Mouse (Mus musculus): ENCODE data around the gene Jakmip3. TPM values are rescaled to one million over a fixed set of nuclear protein-coding genes. Genes with fewer than 3 reads are reported as not detected.

The Jakmip3 gene
- polyA plus RNA-seq, 1 experiment from 2014 or later, result 0.66 TPM

GRCm38 (mm10) chr7:139009786-139010502 lies 69.4 kb downstream of the Jakmip3 start:
- no peak overlapping the region for H3K4me3 ChIP-seq (replicated peaks)
- no peak overlapping the region for H3K4me2 ChIP-seq
- no peak overlapping the region for H3K9ac ChIP-seq (replicated peaks)
- H3K4me1 ChIP-seq (replicated peaks), result peaks cover 40% of the 10 kb centered on the region
- H3K9me3 ChIP-seq, result no peaks in the 10 kb centered on the region
- 69% methylated on average over 7 of the region's 7 CpGs for WGBS
- H3K36me3 ChIP-seq, result no peaks in the 10 kb centered on the region
- no peak overlapping the region for H3K27ac ChIP-seq
- ATAC-seq (ENCODE audit: insufficient number of reproducible peaks, insufficient read depth, low FRiP score, low TSS enrichment, low read depth), result no peak
- peaks cover 56% of the 10 kb centered on the region for H3K27me3 ChIP-seq

- WGBS, result 42% methylated on average over 3 of the region's 3 CpGs
- peaks cover 49% of the 10 kb centered on the region for H3K4me1 ChIP-seq (replicated peaks)
- no peak overlapping the region for H3K4me3 ChIP-seq (replicated peaks)
- H3K4me2 ChIP-seq, result no peak overlapping the region
- H3K36me3 ChIP-seq, result no peaks in the 10 kb centered on the region
- no peaks in the 10 kb centered on the region for H3K9me3 ChIP-seq
- peaks cover 63% of the 10 kb centered on the region for H3K27me3 ChIP-seq
- H3K27ac ChIP-seq, result no peak overlapping the region
- no peak overlapping the region for H3K9ac ChIP-seq (replicated peaks)
- ATAC-seq (ENCODE audit: insufficient number of reproducible peaks, insufficient read depth, low FRiP score, low TSS enrichment, low read depth), result no peak
Measured at GRCm38 (mm10) chr7:139011027-139011426, 70.5 kb downstream of the Jakmip3 start.

- Histone ChIP-seq H3K9ac (replicated peaks) (no peak overlapping the region), H3K4me2 (no peak overlapping the region), H3K27me3 (peaks cover 61% of the 10 kb centered on the region), H3K9me3 (no peaks in the 10 kb centered on the region), H3K36me3 (no peaks in the 10 kb centered on the region), H3K27ac (no peak overlapping the region), H3K4me3 (replicated peaks) (no peak overlapping the region), H3K4me1 (replicated peaks) (peaks cover 55% of the 10 kb centered on the region)
- no peak for ATAC-seq (ENCODE audit: insufficient number of reproducible peaks, insufficient read depth, low FRiP score, low TSS enrichment, low read depth)
- 89% methylated on average over 2 of the region's 2 CpGs for WGBS
Measured at GRCm38 (mm10) chr7:139011586-139011985, 71.1 kb downstream of the Jakmip3 start.

DNA sequence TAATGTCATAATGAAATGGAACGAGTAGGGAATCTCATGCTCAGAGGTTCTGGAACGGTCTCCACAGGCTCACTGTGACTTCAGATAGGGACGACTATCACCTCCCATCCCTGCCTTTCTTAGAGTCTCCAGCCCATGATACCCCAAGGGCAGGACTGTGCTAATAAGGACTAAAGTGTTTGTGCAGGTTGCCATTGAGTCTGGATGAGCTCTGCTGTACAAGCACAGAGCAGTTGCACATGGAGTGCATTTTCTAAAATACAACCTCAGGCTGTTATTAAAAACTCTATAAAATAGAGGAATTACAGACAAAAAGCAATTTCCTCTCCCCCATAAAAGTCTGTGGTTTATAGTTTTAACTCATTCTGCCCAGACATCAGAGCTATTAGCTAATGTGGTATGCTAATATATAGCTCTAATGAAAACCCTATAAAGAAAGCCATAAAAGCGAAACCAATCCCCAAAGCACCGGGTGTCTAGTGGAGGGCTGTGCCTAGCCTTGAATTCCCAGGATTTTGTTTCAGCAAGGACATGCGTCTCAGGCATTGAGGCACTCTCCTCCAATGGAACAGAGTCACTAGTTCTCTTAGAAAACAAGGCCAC lies 72.3 kb downstream of the Jakmip3 start:
- Histone ChIP-seq H3K9me3 (no peaks in the 10 kb centered on the region), H3K4me3 (replicated peaks) (no peak overlapping the region), H3K4me1 (replicated peaks) (peaks cover 67% of the 10 kb centered on the region), H3K27me3 (peaks cover 59% of the 10 kb centered on the region), H3K4me2 (no peak overlapping the region), H3K27ac (peak overlapping the region; percentile 76), H3K36me3 (no peaks in the 10 kb centered on the region), H3K9ac (replicated peaks) (no peak overlapping the region)
- WGBS, result 16% methylated on average over 6 of the region's 6 CpGs
- ATAC-seq (ENCODE audit: insufficient number of reproducible peaks, insufficient read depth, low FRiP score, low TSS enrichment, low read depth), result peak; percentile 81

DNA sequence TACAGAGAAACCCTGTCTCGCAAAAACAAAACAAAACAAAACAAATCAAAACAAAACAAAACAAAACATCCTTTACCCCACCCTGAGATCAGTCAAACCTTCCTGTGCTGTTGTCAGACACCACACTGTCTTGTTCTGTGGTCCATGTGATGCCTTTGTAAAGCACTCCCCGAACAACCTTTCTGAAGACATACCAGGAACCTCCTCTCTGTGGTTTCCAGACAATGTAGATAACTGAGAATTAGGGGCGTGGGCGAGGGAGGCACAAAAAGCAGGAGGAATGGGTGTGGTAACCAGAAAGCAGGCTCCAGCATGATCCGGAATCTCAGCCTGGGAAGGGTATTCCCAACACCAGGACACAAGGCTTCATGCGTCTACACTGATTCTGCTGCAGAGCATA lies 74.6 kb downstream of the Jakmip3 start:
- H3K27ac ChIP-seq, result no peak overlapping the region
- WGBS, result 88% methylated on average over 6 of the region's 6 CpGs
- H3K9me3 ChIP-seq, result no peaks in the 10 kb centered on the region
- H3K4me1 ChIP-seq (replicated peaks), result peaks cover 62% of the 10 kb centered on the region
- H3K9ac ChIP-seq (replicated peaks), result no peak overlapping the region
- peaks cover 57% of the 10 kb centered on the region for H3K27me3 ChIP-seq
- ATAC-seq (ENCODE audit: insufficient number of reproducible peaks, insufficient read depth, low FRiP score, low TSS enrichment, low read depth), result no peak
- H3K36me3 ChIP-seq, result no peaks in the 10 kb centered on the region
- H3K4me2 ChIP-seq, result no peak overlapping the region
- H3K4me3 ChIP-seq (replicated peaks), result no peak overlapping the region

DNA sequence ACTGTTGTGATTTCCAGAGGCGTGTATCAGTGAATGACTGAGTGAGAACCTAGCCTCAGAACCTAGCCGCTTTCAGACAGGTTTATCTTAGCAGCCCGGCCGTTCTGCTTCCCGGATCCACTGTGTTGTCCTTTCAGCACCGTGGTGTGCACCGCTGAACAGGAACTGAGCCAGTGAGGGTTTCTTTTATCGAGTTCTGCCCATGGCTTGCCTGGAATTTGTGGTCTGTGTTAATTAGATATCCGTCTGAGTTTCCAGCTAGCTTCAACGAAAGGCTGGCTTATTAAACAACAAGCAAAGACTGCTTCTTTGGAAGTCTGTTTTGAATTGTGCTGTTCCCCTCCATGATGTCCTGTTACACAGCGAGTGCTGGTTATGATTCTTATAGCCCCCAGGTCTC lies 75.8 kb downstream of the Jakmip3 start:
- no peak overlapping the region for H3K4me2 ChIP-seq
- 42% methylated on average over 11 of the region's 11 CpGs for whole genome bisulfite sequencing

GRCm38 (mm10) chr7:139017249-139017903 lies 76.8 kb downstream of the Jakmip3 start:
- H3K4me2 ChIP-seq, result no peak overlapping the region
- H3K36me3 ChIP-seq, result no peaks in the 10 kb centered on the region
- H3K27ac ChIP-seq, result no peak overlapping the region
- peaks cover 60% of the 10 kb centered on the region for H3K4me1 ChIP-seq (replicated peaks)
- H3K27me3 ChIP-seq, result peaks cover 52% of the 10 kb centered on the region
- H3K4me3 ChIP-seq (replicated peaks), result no peak overlapping the region
- H3K9ac ChIP-seq (replicated peaks), result no peak overlapping the region
- H3K9me3 ChIP-seq, result no peaks in the 10 kb centered on the region
- no peak for ATAC-seq (ENCODE audit: insufficient number of reproducible peaks, insufficient read depth, low FRiP score, low TSS enrichment, low read depth)
- WGBS, result 83% methylated on average over 15 of the region's 15 CpGs

More for the DNA sequence above, 75.8 kb downstream of the Jakmip3 start:
- no peak overlapping the region for H3K9ac ChIP-seq (replicated peaks)
- no peak for ATAC-seq (ENCODE audit: insufficient number of reproducible peaks, insufficient read depth, low FRiP score, low TSS enrichment, low read depth)
- H3K27me3 ChIP-seq, result peaks cover 59% of the 10 kb centered on the region
- no peak overlapping the region for H3K4me3 ChIP-seq (replicated peaks)
- H3K9me3 ChIP-seq, result no peaks in the 10 kb centered on the region
- peaks cover 67% of the 10 kb centered on the region for H3K4me1 ChIP-seq (replicated peaks)
- H3K36me3 ChIP-seq, result no peaks in the 10 kb centered on the region
- peak overlapping the region; percentile 64 for H3K27ac ChIP-seq

DNA sequence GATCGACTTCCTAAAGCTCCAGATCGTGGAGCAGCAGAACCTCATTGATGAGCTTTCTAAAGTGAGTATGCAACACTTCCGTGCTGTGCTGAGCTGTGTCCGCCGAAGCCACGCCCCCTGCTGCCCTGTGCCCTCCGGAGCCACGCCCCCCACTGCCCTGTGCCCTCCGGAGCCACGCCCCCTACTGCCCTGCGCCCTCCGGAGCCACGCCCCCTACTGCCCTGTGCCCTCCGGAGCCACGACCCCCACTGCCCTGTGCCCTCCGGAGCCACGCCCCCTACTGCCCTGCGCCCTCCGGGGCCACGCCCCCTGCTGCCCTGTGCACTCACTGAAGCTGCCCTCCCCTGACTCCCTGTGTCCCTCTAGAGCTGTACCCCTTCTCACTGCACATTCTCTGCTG lies 80.4 kb downstream of the Jakmip3 start:
- Histone ChIP-seq H3K36me3 (no peaks in the 10 kb centered on the region), H3K4me2 (peak overlapping the region; percentile 39), H3K27me3 (peaks cover 58% of the 10 kb centered on the region), H3K27ac (no peak overlapping the region), H3K9ac (replicated peaks) (no peak overlapping the region), H3K4me3 (replicated peaks) (no peak overlapping the region), H3K4me1 (replicated peaks) (peaks cover 30% of the 10 kb centered on the region), H3K9me3 (no peaks in the 10 kb centered on the region)
- 7% methylated on average over 20 of the region's 20 CpGs for WGBS
- ATAC-seq (ENCODE audit: insufficient number of reproducible peaks, insufficient read depth, low FRiP score, low TSS enrichment, low read depth), result no peak

DNA sequence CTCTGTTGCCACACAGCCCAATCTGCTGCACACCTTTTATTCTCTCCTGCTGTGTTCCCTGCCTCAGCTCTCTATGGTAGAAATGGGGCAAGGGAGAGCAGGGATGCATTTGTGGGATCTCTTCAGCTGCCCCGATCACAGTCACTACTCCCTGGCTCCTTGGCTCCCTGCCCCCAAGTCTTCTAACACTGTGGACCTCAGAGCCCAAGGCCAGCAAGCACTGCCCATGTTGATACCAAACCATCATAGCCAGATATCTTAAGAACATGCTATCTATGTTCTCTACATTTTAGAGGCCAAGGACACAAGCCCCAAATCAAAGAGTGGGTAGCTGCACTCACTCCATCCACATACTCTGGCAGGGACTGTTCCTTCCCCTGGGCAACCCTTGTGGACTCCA lies 80.8 kb downstream of the Jakmip3 start:
- Histone ChIP-seq H3K4me3 (replicated peaks) (no peak overlapping the region), H3K27me3 (peaks cover 59% of the 10 kb centered on the region), H3K4me1 (replicated peaks) (peaks cover 26% of the 10 kb centered on the region), H3K4me2 (no peak overlapping the region), H3K9ac (replicated peaks) (no peak overlapping the region), H3K9me3 (no peaks in the 10 kb centered on the region), H3K27ac (no peak overlapping the region), H3K36me3 (no peaks in the 10 kb centered on the region)
- WGBS, result 45% methylated on average over 1 of the region's 1 CpGs
- no peak for ATAC-seq (ENCODE audit: insufficient number of reproducible peaks, insufficient read depth, low FRiP score, low TSS enrichment, low read depth)

DNA sequence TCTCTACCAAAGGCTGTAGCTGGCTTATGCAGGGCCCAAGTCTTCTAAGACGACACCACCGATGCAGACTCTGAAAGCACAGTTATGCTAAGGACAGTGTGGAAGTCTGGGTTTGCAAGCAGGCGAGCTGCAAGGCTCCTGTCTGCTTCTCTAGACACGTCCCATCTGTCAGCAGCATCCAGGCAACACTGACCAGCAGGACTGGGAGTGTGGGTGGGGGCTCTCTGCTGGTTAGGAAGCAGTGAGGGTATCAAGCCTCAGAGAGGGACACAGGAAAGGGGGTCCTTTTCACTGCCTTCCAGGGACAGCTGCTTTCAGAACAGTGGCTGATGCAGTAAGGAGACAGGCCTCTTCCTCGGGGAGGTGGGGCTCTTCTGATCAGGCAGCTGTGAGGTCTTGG lies 86.6 kb downstream of the Jakmip3 start:
- Histone ChIP-seq H3K4me1 (replicated peaks) (no peaks in the 10 kb centered on the region), H3K9ac (replicated peaks) (no peak overlapping the region), H3K27ac (no peak overlapping the region), H3K27me3 (peaks cover 35% of the 10 kb centered on the region; the same call in 1 of the 2 replicates), H3K9me3 (no peaks in the 10 kb centered on the region), H3K36me3 (no peaks in the 10 kb centered on the region), H3K4me2 (no peak overlapping the region), H3K4me3 (replicated peaks) (no peak overlapping the region)
- 68% methylated on average over 5 of the region's 5 CpGs for WGBS
- ATAC-seq (ENCODE audit: insufficient number of reproducible peaks, insufficient read depth, low FRiP score, low TSS enrichment, low read depth), result no peak

DNA sequence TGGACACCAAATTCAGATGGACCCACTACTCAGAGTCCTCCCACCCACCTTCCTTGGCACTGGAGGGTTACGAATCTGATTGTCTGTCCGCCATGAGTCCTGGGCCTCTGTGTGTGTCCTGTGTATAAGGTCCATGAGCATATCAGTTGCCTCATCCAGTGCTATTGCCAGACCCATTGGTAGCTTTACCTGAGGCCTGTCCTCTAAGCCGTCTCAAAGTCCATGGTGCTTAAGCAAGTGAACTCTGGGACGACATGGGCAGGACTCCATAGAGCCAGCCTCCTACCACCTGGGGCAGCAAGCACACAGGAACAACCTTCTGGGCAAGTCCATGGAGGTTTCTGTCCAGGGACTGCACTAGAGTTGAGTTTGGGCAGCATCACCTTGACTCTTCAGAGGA lies 90.7 kb downstream of the Jakmip3 start:
- Histone ChIP-seq H3K9me3 (no peaks in the 10 kb centered on the region), H3K36me3 (no peaks in the 10 kb centered on the region), H3K4me2 (no peak overlapping the region), H3K4me1 (replicated peaks) (no peaks in the 10 kb centered on the region), H3K27me3 (peaks cover 14% of the 10 kb centered on the region; the same call in 1 of the 2 replicates), H3K27ac (no peak overlapping the region), H3K4me3 (replicated peaks) (no peak overlapping the region), H3K9ac (replicated peaks) (no peak overlapping the region)
- WGBS, result 90% methylated on average over 4 of the region's 4 CpGs
- no peak for ATAC-seq (ENCODE audit: insufficient number of reproducible peaks, insufficient read depth, low FRiP score, low TSS enrichment, low read depth)

Measured in limb, embryonic 12.5 days (tissue).